Comparison of ENCODE assay signal across 18 mouse cellular contexts in the genomic region with DNA sequence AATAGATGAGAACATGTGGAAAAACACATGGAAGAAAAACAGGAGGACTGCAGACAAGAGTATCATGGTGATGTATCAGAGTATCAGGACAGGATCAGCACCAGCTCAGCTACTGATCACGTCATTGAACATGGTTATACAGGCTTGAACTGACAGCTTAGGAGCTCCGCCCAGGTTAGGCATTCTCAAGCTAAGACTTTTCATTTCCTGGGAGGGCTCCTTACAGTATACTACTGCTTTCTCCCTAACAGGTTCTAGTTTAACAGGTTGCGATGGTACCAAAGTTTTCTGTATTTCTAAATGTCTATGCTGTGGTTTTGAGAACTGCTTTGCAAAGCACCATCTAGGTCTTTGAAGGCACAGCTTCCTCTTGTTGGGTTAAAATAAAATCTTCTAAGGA. TPM values are rescaled to one million over a fixed set of nuclear protein-coding genes. Genes with fewer than 3 reads are reported as not detected.
DNase-seq lines count a peak whose midpoint lies in the region; ATAC-seq and TF ChIP-seq lines count a peak whose summit lies in the region.
"Had no signal": no experiment of that assay in that cellular context is flagged by ENCODE, and none has a peak within 500 bp of the region (broad histone marks: within the 10 kb centered on the region; RNA-seq: fewer than 3 reads in every experiment).

No protein-coding gene starts in this region.

- H3K9ac ChIP-seq in hindbrain, postnatal 0 days (replicated peaks; ENCODE audit: low read length), result no peak overlapping the region
- H3K9ac ChIP-seq: heart, embryonic 12.5 days; kidney, embryonic 15.5 days; liver, embryonic 15.5 days; neural tube, embryonic 13.5 days had no signal

- H3K36me3 ChIP-seq in macrophage (ENCODE audit: inconsistent target), result no peaks in the 10 kb centered on the region
- H3K36me3 ChIP-seq in kidney, adult 2 months (ENCODE audit: control insufficient read depth, insufficient read depth, low read length), result no peaks in the 10 kb centered on the region
- H3K36me3 ChIP-seq in hindbrain, postnatal 0 days (ENCODE audit: insufficient read depth, low read length), result no peaks in the 10 kb centered on the region
- H3K36me3 ChIP-seq: heart, embryonic 12.5 days; hindbrain, embryonic 10.5 days; kidney, embryonic 15.5 days; liver, embryonic 15.5 days; neural tube, embryonic 13.5 days had no signal

- no peak for TF ChIP-seq POLR2A in kidney, adult 2 months (IDR thresholded peaks at IDR 0.05; ENCODE audit: low read depth, low read length)

- no peaks in the 10 kb centered on the region for H3K4me1 ChIP-seq in kidney, adult 2 months (ENCODE audit: control insufficient read depth, insufficient read depth, low read length)
- no peaks in the 10 kb centered on the region for H3K4me1 ChIP-seq in hindbrain, postnatal 0 days (ENCODE audit: insufficient read depth, low read length)
- H3K4me1 ChIP-seq: hindbrain, embryonic 10.5 days; kidney, embryonic 15.5 days; neural tube, embryonic 13.5 days had no signal

- H3K27me3 ChIP-seq in kidney, adult 2 months (replicated peaks; ENCODE audit: control insufficient read depth, insufficient read depth, low read length), result no peaks in the 10 kb centered on the region
- no peaks in the 10 kb centered on the region for H3K27me3 ChIP-seq in hindbrain, postnatal 0 days (ENCODE audit: insufficient read depth, low read length)
- H3K27me3 ChIP-seq: heart, embryonic 12.5 days; kidney, embryonic 15.5 days; liver, embryonic 15.5 days; neural tube, embryonic 13.5 days had no signal

- no peak overlapping the region for H3K4me3 ChIP-seq in macrophage (ENCODE audit: inconsistent target)
- H3K4me3 ChIP-seq in kidney, adult 2 months (ENCODE audit: insufficient read depth, low read depth, low read length), result no peak overlapping the region
- no peak overlapping the region for H3K4me3 ChIP-seq in hindbrain, postnatal 0 days (ENCODE audit: low read length)
- H3K4me3 ChIP-seq: heart, embryonic 12.5 days; hindbrain, embryonic 10.5 days; kidney, embryonic 15.5 days; liver, embryonic 15.5 days; neural tube, embryonic 13.5 days had no signal

- no peaks in the 10 kb centered on the region for H3K79me2 ChIP-seq in macrophage (ENCODE audit: inconsistent target)

- no peak for ATAC-seq in hindbrain, postnatal 0 days

- no peaks in the 10 kb centered on the region for H3K9me3 ChIP-seq in hindbrain, postnatal 0 days (ENCODE audit: low read length)
- H3K9me3 ChIP-seq: heart, embryonic 12.5 days; hindbrain, embryonic 10.5 days; kidney, embryonic 15.5 days; liver, embryonic 15.5 days; neural tube, embryonic 13.5 days had no signal

- 9% methylated on average over 3 of the region's 3 CpGs for WGBS in macrophage (ENCODE audit: missing documents)
- whole genome bisulfite sequencing in kidney, adult 2 months, result 72% methylated on average over 3 of the region's 3 CpGs
- 83% methylated on average over 3 of the region's 3 CpGs for WGBS in hindbrain, postnatal 0 days

- TF ChIP-seq CTCF in kidney, adult 2 months (conservative IDR thresholded peaks at IDR 0.05; ENCODE audit: insufficient read depth, insufficient read length, low read depth, low read length), result no peak
- TF ChIP-seq CTCF in hindbrain, postnatal 0 days (IDR thresholded peaks at IDR 0.05; ENCODE audit: low read depth), result no peak

- peak overlapping the region; percentile 95 for H3K27ac ChIP-seq in macrophage
- H3K27ac ChIP-seq in kidney, adult 2 months (ENCODE audit: insufficient read depth, low read depth, low read length), result no peak overlapping the region
- no peak overlapping the region for H3K27ac ChIP-seq in hindbrain, postnatal 0 days
- H3K27ac ChIP-seq: hindbrain, embryonic 10.5 days; kidney, embryonic 15.5 days; neural tube, embryonic 13.5 days had no signal

- H3K4me2 ChIP-seq in hindbrain, postnatal 0 days (ENCODE audit: low read depth, low read length), result no peak overlapping the region
- H3K4me2 ChIP-seq: heart, embryonic 12.5 days; kidney, embryonic 15.5 days; liver, embryonic 15.5 days; midbrain, embryonic 11.5 days; neural tube, embryonic 13.5 days had no signal

- DNase-seq in lung, postnatal 25 days (ENCODE audit: low spot score), result peak; percentile 29
- DNase-seq in lung, postnatal 4 days, result no peak
- peak; percentile 89 for DNase-seq in T-cell, adult 2 months (ENCODE audit: low spot score)
- peak; percentile 54 for DNase-seq in thymus, postnatal 14 days
- DNase-seq in kidney, adult 2 months, result no peak
- DNase-seq in kidney, postnatal 36 days, result no peak
- no peak for DNase-seq in hindbrain, postnatal 0 days (ENCODE audit: low spot score)
- DNase-seq: cerebellum, adult 2 months; left cerebral cortex, postnatal 4 days; retina, postnatal 1 day had no signal

RNA-seq across cellular contexts. Expression of gene Adipoq, which starts 35.2 kb away (rescaled TPM):
- not detected for total RNA-seq in macrophage (2018; cell fraction: chromatin; rRNA removed)
- not detected for total RNA-seq in macrophage (2018; cell fraction: cytosol; rRNA removed)
- total RNA-seq in macrophage (2018; cell fraction: nucleus; rRNA removed), result not detected
- not detected in 3 replicates for polyA plus RNA-seq in macrophage (2018)
- polyA plus RNA-seq in kidney, adult 2 months (2012; rRNA removed), result 68.9 and 86.8 TPM in 2 replicates
- total RNA-seq in hindbrain, postnatal 0 days (2014; rRNA removed), result not detected in 2 replicates
- not detected in 2 replicates for polyA plus RNA-seq in hindbrain, postnatal 0 days (2015; fragmentation: Nextera tagmentation; extraction: Ambion mirVana)
- total RNA-seq: layer of hippocampus, postnatal 10 days; left cerebral cortex, postnatal 4 days had no signal
- polyA plus RNA-seq: hindbrain, embryonic 10.5 days; kidney, embryonic 15.5 days; liver, embryonic 15.5 days; midbrain, embryonic 11.5 days; neural tube, embryonic 13.5 days had no signal

RNA-seq across cellular contexts. Expression of gene St6gal1, which starts 43.1 kb away (rescaled TPM):
- 10 to 100 TPM in 12 of 26 experiments, 1 to 10 TPM in 12, under 1 TPM in 2; 0.26 to 52.6 (median 8.3) TPM for total RNA-seq in macrophage (2018; cell fraction: chromatin; rRNA removed)
- 10 to 100 TPM in 16 of 26 experiments, 1 to 10 TPM in 10; 5.6 to 72.7 (median 28.0) TPM for total RNA-seq in macrophage (2018; cell fraction: cytosol; rRNA removed)
- total RNA-seq in macrophage (2018; cell fraction: nucleus; rRNA removed), result 10 to 100 TPM in 16 of 26 experiments, 1 to 10 TPM in 10; 6.9 to 68.1 (median 19.1) TPM
- polyA plus RNA-seq in macrophage (2018), result 24.0 to 59.9 TPM (median 43.6 TPM) in 3 replicates
- 9.1 and 10.1 TPM in 2 replicates for polyA plus RNA-seq in kidney, adult 2 months (2012; rRNA removed)
- total RNA-seq in hindbrain, postnatal 0 days (2014; rRNA removed), result 23.9 and 39.9 TPM in 2 replicates
- 10.4 and 11.6 TPM in 2 replicates for polyA plus RNA-seq in hindbrain, postnatal 0 days (2015; fragmentation: Nextera tagmentation; extraction: Ambion mirVana)

RNA-seq across cellular contexts. Expression of gene Rfc4, which starts 54.0 kb away (rescaled TPM):
- 1 to 10 TPM in 18 of 26 experiments, not detected in 8; 1.5 to 8.8 (median 3.3) TPM for total RNA-seq in macrophage (2018; cell fraction: chromatin; rRNA removed)
- 1 to 10 TPM; 2.6 to 7.3 (median 4.9) TPM for total RNA-seq in macrophage (2018; cell fraction: cytosol; rRNA removed)
- 10 to 100 TPM in 1 of 26 experiments, 1 to 10 TPM in 20, under 1 TPM in 5; 0.52 to 12.3 (median 1.8) TPM for total RNA-seq in macrophage (2018; cell fraction: nucleus; rRNA removed)
- 2.4 to 20.5 TPM (median 3.8 TPM) in 3 replicates for polyA plus RNA-seq in macrophage (2018)
- 0.38 and 0.48 TPM in 2 replicates for polyA plus RNA-seq in kidney, adult 2 months (2012; rRNA removed)
- 8.6 and 22.1 TPM in 2 replicates for total RNA-seq in hindbrain, postnatal 0 days (2014; rRNA removed)
- 31.6 and 35.7 TPM in 2 replicates for polyA plus RNA-seq in hindbrain, postnatal 0 days (2015; fragmentation: Nextera tagmentation; extraction: Ambion mirVana)

Comparison
In these comparisons a context has a peak if more than half of its experiments do, and no peak if none do; other contexts are left out.
1. DNase-seq: peak in lung, postnatal 25 days (single experiment), T-cell, adult 2 months (single experiment) and thymus, postnatal 14 days (single experiment); none in lung, postnatal 4 days (0 of 2), kidney, adult 2 months (single experiment), kidney, postnatal 36 days (0 of 2) and hindbrain, postnatal 0 days (single experiment).
2. RNA of gene Adipoq, which starts 35.2 kb away (polyA plus RNA-seq): 68.9 to 86.8 TPM in kidney, adult 2 months; not detected in hindbrain, postnatal 0 days and not detected in macrophage; every median in the first group is over 10 times any median in the second.